Mouse (Mus musculus): Measurements from ENCODE around the gene Phactr3. TPM values are rescaled to one million over a fixed set of nuclear protein-coding genes. Genes with fewer than 3 reads are reported as not detected.

Gene Phactr3
- polyA plus RNA-seq (2012; rRNA removed), result 0.01 and 0.04 TPM in 2 replicates

DNA sequence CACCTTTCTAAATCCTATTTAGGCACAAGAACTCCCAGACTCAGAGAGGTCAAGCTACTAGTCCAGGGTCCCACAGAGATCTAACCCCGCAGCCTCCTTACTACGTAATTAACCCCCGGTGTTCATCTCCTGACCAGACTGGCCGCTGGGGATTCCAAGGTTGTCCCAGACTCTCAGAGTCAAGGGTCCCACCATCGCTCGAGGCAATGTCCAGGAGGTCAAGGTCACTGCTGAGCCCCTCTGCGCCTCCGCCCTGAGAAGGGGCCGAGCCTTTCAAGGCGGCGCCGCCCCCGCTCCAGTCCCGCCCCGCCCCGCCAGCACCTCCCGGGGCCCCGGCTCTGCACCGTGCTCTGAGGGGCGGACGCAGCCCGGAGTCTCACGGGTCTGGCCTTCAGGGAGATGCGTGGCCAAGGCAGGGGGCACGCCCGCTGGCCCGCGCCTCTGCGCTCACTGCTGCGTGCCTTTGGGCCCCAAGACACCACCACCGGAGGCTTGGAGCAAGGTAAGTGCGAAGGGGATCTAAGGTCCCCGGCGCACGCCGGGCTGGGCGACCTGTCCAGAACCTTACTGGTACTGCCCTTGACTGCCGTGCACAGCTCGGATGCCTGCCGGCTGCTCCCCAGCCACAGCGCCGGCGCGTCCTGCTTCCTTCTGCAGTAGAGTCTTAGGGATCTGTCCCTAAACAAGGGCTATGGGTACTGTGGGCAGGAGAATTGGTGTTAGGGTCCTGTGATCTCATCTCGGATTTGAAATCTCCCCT lies at the start of gene Phactr3:
Phactr3 (plus strand) TSS at position 175 of the 760 bp plus-strand sequence.

DNA sequence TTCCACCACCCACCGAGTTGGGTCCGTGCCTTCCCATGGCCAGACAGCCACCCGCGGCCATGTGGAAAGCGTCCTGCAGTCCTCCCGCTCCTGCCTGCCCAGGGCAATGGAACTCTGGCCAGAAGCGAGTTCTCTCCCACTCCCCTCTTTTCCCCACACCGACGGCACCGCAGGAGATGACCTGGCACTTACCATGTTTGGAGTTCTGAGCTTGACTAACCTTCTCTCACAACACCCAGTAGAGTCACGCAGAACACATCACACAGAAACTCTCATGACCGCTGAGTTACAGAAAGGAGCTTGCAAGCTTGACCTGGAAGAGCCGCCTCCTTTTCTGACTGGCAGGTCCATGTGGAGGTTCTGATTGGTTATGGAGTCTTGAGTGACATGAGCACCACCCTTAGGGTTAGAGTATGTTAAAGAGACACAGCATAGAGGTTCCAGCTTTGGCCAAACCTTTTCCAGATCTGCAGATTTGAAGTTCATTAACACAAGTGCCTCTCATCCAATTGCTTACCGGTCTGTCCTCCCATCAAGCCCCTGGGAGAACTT lies 40.5 kb upstream of the Phactr3 start, which contains the start of gene Zfp931:
Zfp931 (minus strand) TSS at position 311 of the 552 bp plus-strand sequence.

Other genes starting within 250 kb of the Phactr3 start
- 1.1 TPM in 2 replicates for gene Gm14327, start 221.9 kb upstream of the Phactr3 start, polyA plus RNA-seq (2012; rRNA removed)
- 0.44 and 0.56 TPM in 2 replicates for gene Zfp972, start 193.4 kb upstream of the Phactr3 start, polyA plus RNA-seq (2012; rRNA removed)
- gene Gm14326, start 161.7 kb upstream of the Phactr3 start, polyA plus RNA-seq (2012; rRNA removed), result 2.2 and 2.4 TPM in 2 replicates
- gene Zfp971, start 95.7 kb upstream of the Phactr3 start, polyA plus RNA-seq (2012; rRNA removed), result 2.9 and 3.1 TPM in 2 replicates
- 2.6 and 3.3 TPM in 2 replicates for gene Zfp931, start 40.5 kb upstream of the Phactr3 start, polyA plus RNA-seq (2012; rRNA removed)